Mouse (Mus musculus) embryonic fibroblast, embryonic 13.5 days (primary cell): ENCODE measurements around the gene Hand1.

Source experiments
- CTCF ChIP-seq: IDR thresholded peaks from 2 replicates; pipeline ENCODE4 v1.5.1; 2011; ENCODE audit warnings: mild to moderate bottlenecking, control low read depth, low read length, moderate library complexity, borderline replicate concordance; ENCODE audit not compliant: insufficient read depth
- POLR2A ChIP-seq: IDR thresholded peaks from 2 replicates; pipeline ENCODE4 v1.6.1; 2011; ENCODE audit warnings: low read depth, mild to moderate bottlenecking, control low read depth, low read length, moderate library complexity

- TF ChIP-seq CTCF (no peak), POLR2A (no peak)
Measured at GRCm38 (mm10) chr11:57799456-57799855, 33.2 kb downstream of the Hand1 start.
